8 mouse cellular contexts compared by ENCODE assay signal in genomic region chr5:114130698-114131520, GRCm38 (mm10). TPM values are rescaled to one million over a fixed set of nuclear protein-coding genes. Genes with fewer than 3 reads are reported as not detected.
DNase-seq lines count a peak whose midpoint lies in the region; ATAC-seq and TF ChIP-seq lines count a peak whose summit lies in the region.

No protein-coding gene starts in this region.

- peak overlapping the region; percentile 46; the same call in 1 of the 2 replicates for H3K27ac ChIP-seq in forebrain, embryonic 11.5 days (ENCODE audit: low read depth, low read length)
- peak overlapping the region; percentile 87 for H3K27ac ChIP-seq in heart, embryonic 16.5 days (ENCODE audit: low read length)
- no peak overlapping the region for H3K27ac ChIP-seq in liver, embryonic 14.5 days
- peak overlapping the region; percentile 82 for H3K27ac ChIP-seq in stomach, embryonic 15.5 days

- TF ChIP-seq CTCF in E14TG2a.4 (conservative IDR thresholded peaks at IDR 0.05; ENCODE audit: low read length): no peak
- TF ChIP-seq CTCF in liver, embryonic 14.5 days (IDR thresholded peaks at IDR 0.05; ENCODE audit: low read depth): no peak

- DNase-seq in c-Kit-positive CD71-positive TER-119-negative erythroid progenitor cells, embryonic 14.5 days (ENCODE audit: low read depth): peak; percentile 81
- peak; percentile 97 for DNase-seq in forebrain, embryonic 11.5 days (ENCODE audit: low spot score)
- DNase-seq in kidney, postnatal 36 days: peak; percentile 93 to 96
- peak; percentile 78 for DNase-seq in liver, embryonic 14.5 days (ENCODE audit: low read depth in 3 of 3, low spot score in 3 of 3)
- DNase-seq in neural tube, embryonic 10.5 days (ENCODE audit: extremely low spot score, low spot score): peak; percentile 96

- no peaks in the 10 kb centered on the region for H3K9me3 ChIP-seq in E14TG2a.4 (ENCODE audit: low read length)
- H3K9me3 ChIP-seq in forebrain, embryonic 11.5 days (ENCODE audit: control insufficient read depth, low read length): no peaks in the 10 kb centered on the region
- H3K9me3 ChIP-seq in heart, embryonic 16.5 days (replicated peaks; ENCODE audit: control insufficient read depth, low read length): no peaks in the 10 kb centered on the region
- H3K9me3 ChIP-seq in liver, embryonic 14.5 days (ENCODE audit: control insufficient read depth, low read length): no peaks in the 10 kb centered on the region
- H3K9me3 ChIP-seq in stomach, embryonic 15.5 days: no peaks in the 10 kb centered on the region

- H3K4me1 ChIP-seq in E14TG2a.4 (replicated peaks; ENCODE audit: low read depth, low read length): peaks cover 78% of the 10 kb centered on the region
- peaks cover 4% of the 10 kb centered on the region; the same call in 1 of the 2 replicates for H3K4me1 ChIP-seq in forebrain, embryonic 11.5 days (replicated peaks; ENCODE audit: control insufficient read depth, insufficient read depth, low read length)
- peaks cover 37% of the 10 kb centered on the region for H3K4me1 ChIP-seq in heart, embryonic 16.5 days (ENCODE audit: control insufficient read depth, insufficient read depth, low read length)
- H3K4me1 ChIP-seq in liver, embryonic 14.5 days (replicated peaks; ENCODE audit: control insufficient read depth in 2 of 2, insufficient read depth in 2 of 2, low read length in 1 of 2): peaks cover 18 to 28% of the 10 kb centered on the region in 2 experiments
- peaks cover 33% of the 10 kb centered on the region for H3K4me1 ChIP-seq in stomach, embryonic 15.5 days

- H3K9ac ChIP-seq in forebrain, embryonic 11.5 days (ENCODE audit: low read length): peak overlapping the region; percentile 64
- peak overlapping the region; percentile 76 for H3K9ac ChIP-seq in heart, embryonic 16.5 days (ENCODE audit: low read length)
- peak overlapping the region; percentile 44 for H3K9ac ChIP-seq in liver, embryonic 14.5 days (replicated peaks)
- H3K9ac ChIP-seq in stomach, embryonic 15.5 days: peak overlapping the region; percentile 43; the same call in 1 of the 2 replicates

- peaks cover 45% of the 10 kb centered on the region for H3K36me3 ChIP-seq in E14TG2a.4 (ENCODE audit: insufficient read depth, low read length)
- no peaks in the 10 kb centered on the region for H3K36me3 ChIP-seq in forebrain, embryonic 11.5 days (ENCODE audit: control insufficient read depth, insufficient read depth, low read length)
- no peaks in the 10 kb centered on the region for H3K36me3 ChIP-seq in heart, embryonic 16.5 days (ENCODE audit: control insufficient read depth, insufficient read depth)
- no peaks in the 10 kb centered on the region for H3K36me3 ChIP-seq in liver, embryonic 14.5 days (replicated peaks; ENCODE audit: control insufficient read depth, insufficient read depth, low read depth)
- no peaks in the 10 kb centered on the region; the same call in 1 of the 2 replicates for H3K36me3 ChIP-seq in stomach, embryonic 15.5 days

- ATAC-seq in forebrain, embryonic 11.5 days (replicated peaks; ENCODE audit: low FRiP score): peak; percentile 97
- ATAC-seq in heart, embryonic 16.5 days (replicated peaks; ENCODE audit: extremely low read depth, insufficient read depth, low FRiP score): peak; percentile 91
- ATAC-seq in liver, embryonic 14.5 days (ENCODE audit: insufficient read depth): peak; percentile 93
- peak; percentile 96 for ATAC-seq in stomach, embryonic 15.5 days (ENCODE audit: insufficient read depth, low FRiP score, low read depth)

- H3K4me2 ChIP-seq in forebrain, embryonic 11.5 days (ENCODE audit: low read depth, low read length, severe bottlenecking): peak overlapping the region; percentile 94
- H3K4me2 ChIP-seq in heart, embryonic 16.5 days (ENCODE audit: low read depth, low read length): peak overlapping the region; percentile 100
- peak overlapping the region; percentile 82 for H3K4me2 ChIP-seq in liver, embryonic 14.5 days (ENCODE audit: low read depth)
- peak overlapping the region; percentile 99 for H3K4me2 ChIP-seq in stomach, embryonic 15.5 days

- WGBS in forebrain, embryonic 11.5 days: under 1% methylated on average over 81 of the region's 87 CpGs
- under 1% methylated on average over 87 of the region's 87 CpGs for WGBS in heart, embryonic 16.5 days
- WGBS in liver, embryonic 14.5 days (ENCODE audit: insufficient replicate concordance): under 1% methylated on average over 86 of the region's 87 CpGs
- under 1% methylated on average over 82 of the region's 87 CpGs for WGBS in stomach, embryonic 15.5 days

- peak; percentile 65 for TF ChIP-seq EP300 in liver, embryonic 14.5 days (IDR thresholded peaks at IDR 0.05; ENCODE audit: low read depth)

- peak overlapping the region; percentile 100 for H3K4me3 ChIP-seq in E14TG2a.4 (replicated peaks; ENCODE audit: low read length)
- peak overlapping the region; percentile 76 for H3K4me3 ChIP-seq in forebrain, embryonic 11.5 days (ENCODE audit: low read depth, low read length)
- peak overlapping the region; percentile 74 for H3K4me3 ChIP-seq in heart, embryonic 16.5 days (ENCODE audit: low read length)
- peak overlapping the region; percentile 64 to 65 for H3K4me3 ChIP-seq in liver, embryonic 14.5 days (ENCODE audit: insufficient read depth in 1 of 2, low read depth in 2 of 2, low read length in 2 of 2)
- H3K4me3 ChIP-seq in stomach, embryonic 15.5 days (replicated peaks): peak overlapping the region; percentile 65

- no peaks in the 10 kb centered on the region for H3K27me3 ChIP-seq in E14TG2a.4 (ENCODE audit: insufficient read depth, low read length)
- no peaks in the 10 kb centered on the region for H3K27me3 ChIP-seq in forebrain, embryonic 11.5 days (ENCODE audit: control insufficient read depth, insufficient read depth, low read length)
- no peaks in the 10 kb centered on the region for H3K27me3 ChIP-seq in heart, embryonic 16.5 days (ENCODE audit: control insufficient read depth, insufficient read depth, low read length)
- H3K27me3 ChIP-seq in liver, embryonic 14.5 days (ENCODE audit: control insufficient read depth, insufficient read depth, low read length): no peaks in the 10 kb centered on the region
- H3K27me3 ChIP-seq in stomach, embryonic 15.5 days (replicated peaks): no peaks in the 10 kb centered on the region

RNA-seq across cellular contexts. Expression of gene Ung, which starts 0.7 kb away (rescaled TPM):
- polyA plus RNA-seq in forebrain, embryonic 11.5 days (2014; fragmentation: Nextera tagmentation; extraction: Ambion mirVana): 49.4 and 50.6 TPM in 2 replicates
- polyA plus RNA-seq in heart, embryonic 16.5 days (2015; fragmentation: Nextera tagmentation; extraction: Ambion mirVana): 42.7 and 43.0 TPM in 2 replicates
- polyA plus RNA-seq in liver, embryonic 14.5 days (2012; rRNA removed): 13.1 and 13.3 TPM in 2 replicates
- polyA plus RNA-seq in liver, embryonic 14.5 days (2014; fragmentation: Nextera tagmentation; extraction: Ambion mirVana): 11.0 and 11.4 TPM in 2 replicates
- 42.9 and 46.7 TPM in 2 replicates for polyA plus RNA-seq in stomach, embryonic 15.5 days (2015; fragmentation: Nextera tagmentation; extraction: Ambion mirVana)

RNA-seq across cellular contexts. Expression of gene Alkbh2, which starts 2.9 kb away (rescaled TPM):
- 12.6 and 12.9 TPM in 2 replicates for polyA plus RNA-seq in forebrain, embryonic 11.5 days (2014; fragmentation: Nextera tagmentation; extraction: Ambion mirVana)
- polyA plus RNA-seq in heart, embryonic 16.5 days (2015; fragmentation: Nextera tagmentation; extraction: Ambion mirVana): 7.3 and 8.0 TPM in 2 replicates
- polyA plus RNA-seq in liver, embryonic 14.5 days (2012; rRNA removed): 3.3 and 3.9 TPM in 2 replicates
- 4.5 and 5.7 TPM in 2 replicates for polyA plus RNA-seq in liver, embryonic 14.5 days (2014; fragmentation: Nextera tagmentation; extraction: Ambion mirVana)
- 9.3 and 13.3 TPM in 2 replicates for polyA plus RNA-seq in stomach, embryonic 15.5 days (2015; fragmentation: Nextera tagmentation; extraction: Ambion mirVana)

RNA-seq across cellular contexts. Expression of gene Acacb, which starts 15.4 kb away (rescaled TPM):
- polyA plus RNA-seq in forebrain, embryonic 11.5 days (2014; fragmentation: Nextera tagmentation; extraction: Ambion mirVana): 1.3 and 1.9 TPM in 2 replicates
- polyA plus RNA-seq in heart, embryonic 16.5 days (2015; fragmentation: Nextera tagmentation; extraction: Ambion mirVana): 12.0 and 13.9 TPM in 2 replicates
- polyA plus RNA-seq in liver, embryonic 14.5 days (2012; rRNA removed): 0.22 and 0.29 TPM in 2 replicates
- polyA plus RNA-seq in liver, embryonic 14.5 days (2014; fragmentation: Nextera tagmentation; extraction: Ambion mirVana): 0.20 and 0.44 TPM in 2 replicates
- polyA plus RNA-seq in stomach, embryonic 15.5 days (2015; fragmentation: Nextera tagmentation; extraction: Ambion mirVana): 2.1 and 2.2 TPM in 2 replicates

RNA-seq across cellular contexts. Expression of gene Svop, which starts 39.5 kb away (rescaled TPM):
- 17.6 and 19.4 TPM in 2 replicates for polyA plus RNA-seq in forebrain, embryonic 11.5 days (2014; fragmentation: Nextera tagmentation; extraction: Ambion mirVana)
- polyA plus RNA-seq in heart, embryonic 16.5 days (2015; fragmentation: Nextera tagmentation; extraction: Ambion mirVana): 0.14 and 0.27 TPM in 2 replicates
- polyA plus RNA-seq in liver, embryonic 14.5 days (2012; rRNA removed): 0.11 TPM in 1 of 2 replicates, not detected in the other
- 0.06 TPM in 1 of 2 replicates, not detected in the other for polyA plus RNA-seq in liver, embryonic 14.5 days (2014; fragmentation: Nextera tagmentation; extraction: Ambion mirVana)
- polyA plus RNA-seq in stomach, embryonic 15.5 days (2015; fragmentation: Nextera tagmentation; extraction: Ambion mirVana): 1.9 and 2.6 TPM in 2 replicates
